Mouse (Mus musculus) kidney, embryonic 16.5 days (tissue): Measurements from ENCODE around the gene Ddx17. TPM values are rescaled to one million over a fixed set of nuclear protein-coding genes. Genes with fewer than 3 reads are reported as not detected.

Source experiments
- ATAC-seq: fragments of 200-750 bp; cut with Nextera tagmentation; 2 replicates; pipeline ENCODE4 v1.8.0; 2017; ENCODE audit warnings: moderate TSS enrichment; ENCODE audit not compliant: low FRiP score, low TSS enrichment
- H3K27ac ChIP-seq: fragments of 300-500 bp; sonication (generic); 2 replicates; pipeline ENCODE4 v1.5.1; 2014; ENCODE audit warnings: low read length
- H3K27me3 ChIP-seq: fragments of 300-500 bp; sonication (generic); 2 replicates; pipeline ENCODE4 v1.6.1; 2014; ENCODE audit warnings: low read length, control low read depth, mixed read lengths; ENCODE audit not compliant: insufficient read depth
- H3K36me3 ChIP-seq: fragments of 300-500 bp; sonication (generic); 2 replicates; pipeline ENCODE4 v1.6.1; 2014; ENCODE audit warnings: low read length, control low read depth, mixed read lengths; ENCODE audit not compliant: insufficient read depth
- H3K4me1 ChIP-seq: fragments of 300-500 bp; sonication (generic); 2 replicates; pipeline ENCODE4 v1.6.1; 2014; ENCODE audit warnings: low read length, control low read depth, mixed read lengths; ENCODE audit not compliant: insufficient read depth
- H3K4me2 ChIP-seq: fragments of 300-500 bp; sonication (generic); replicated peaks from 2 replicates; pipeline ENCODE4 v1.6.1; 2014; ENCODE audit warnings: low read depth, low read length
- H3K4me3 ChIP-seq: fragments of 300-500 bp; sonication (generic); 2 replicates; pipeline ENCODE4 v1.5.1; 2014; ENCODE audit warnings: mild to moderate bottlenecking, low read length
- H3K9ac ChIP-seq: fragments of 300-500 bp; sonication (generic); replicated peaks from 2 replicates; pipeline ENCODE4 v1.6.1; 2014; ENCODE audit warnings: low read length
- H3K9me3 ChIP-seq: fragments of 300-500 bp; sonication (generic); 2 replicates; pipeline ENCODE4 v1.6.1; 2016; ENCODE audit warnings: low read length, control low read depth
- WGBS: fragments of 180-500 bp; shearing (Covaris S2); extraction: QIAGEN DNeasy Blood & Tissue Kit; methylation state at CpG from one replicate; pipeline ENCODE4 v1.1.7; 2014; 5-methylcytosine and 5-hydroxymethylcytosine counted together
- polyA plus RNA-seq: library from polyadenylated mRNA; unstranded; fragments of >200 nt; fragmentation: Nextera tagmentation; extraction: Ambion mirVana; gene quantifications from 2 replicates; pipeline ENCODE4 v1.2.1, GENCODE M21; 2015

The Ddx17 gene
- polyA plus RNA-seq, 1 experiment from 2014 or later, result 48.3 TPM

- WGBS, result 83% methylated on average over 5 of the region's 5 CpGs
- Histone ChIP-seq H3K4me2 (no peak overlapping the region), H3K27me3 (no peaks in the 10 kb centered on the region), H3K27ac (no peak overlapping the region), H3K4me3 (no peak overlapping the region), H3K4me1 (peaks cover 12% of the 10 kb centered on the region; the same call in 1 of the 2 replicates), H3K9ac (no peak overlapping the region), H3K9me3 (no peaks in the 10 kb centered on the region), H3K36me3 (peaks cover 53% of the 10 kb centered on the region)
- no peak for ATAC-seq
Observed at GRCm38 (mm10) chr15:79525564-79525963, 21.0 kb downstream of the Ddx17 start.

- no peak for ATAC-seq
- no peak overlapping the region for H3K4me3 ChIP-seq
- WGBS, result 49% methylated on average over 16 of the region's 16 CpGs
Observed at GRCm38 (mm10) chr15:79519400-79520220, 26.9 kb downstream of the Ddx17 start.

GRCm38 (mm10) chr15:79518571-79518970 lies 28.0 kb downstream of the Ddx17 start:
- Histone ChIP-seq H3K4me2 (0 out of 2 replicates have a peak overlapping the region, but pooled peaks have one; percentile 65), H3K9ac (no peak overlapping the region), H3K36me3 (peaks cover 6% of the 10 kb centered on the region; the same call in 1 of the 2 replicates), H3K4me3 (no peak overlapping the region), H3K27ac (no peak overlapping the region), H3K4me1 (peaks cover 35% of the 10 kb centered on the region), H3K9me3 (no peaks in the 10 kb centered on the region), H3K27me3 (peaks cover 21% of the 10 kb centered on the region; the same call in 1 of the 2 replicates)
- no peak for ATAC-seq
- WGBS, result 73% methylated on average over 3 of the region's 3 CpGs

More at GRCm38 (mm10) chr15:79519400-79520220, 26.9 kb downstream of the Ddx17 start:
- no peak overlapping the region for H3K4me2 ChIP-seq
- peaks cover 11% of the 10 kb centered on the region; the same call in 1 of the 2 replicates for H3K27me3 ChIP-seq
- peaks cover 28% of the 10 kb centered on the region for H3K4me1 ChIP-seq
- H3K9me3 ChIP-seq, result no peaks in the 10 kb centered on the region
- H3K36me3 ChIP-seq, result peaks cover 12% of the 10 kb centered on the region; the same call in 1 of the 2 replicates
- H3K27ac ChIP-seq, result no peak overlapping the region
- H3K9ac ChIP-seq, result no peak overlapping the region

- Histone ChIP-seq H3K9me3 (no peaks in the 10 kb centered on the region), H3K4me3 (peak overlapping the region; percentile 68; the same call in 1 of the 2 replicates), H3K9ac (peak overlapping the region; percentile 70; the same call in 1 of the 2 replicates), H3K27me3 (peaks cover 27% of the 10 kb centered on the region; the same call in 1 of the 2 replicates), H3K4me2 (peak overlapping the region; percentile 65), H3K36me3 (no peaks in the 10 kb centered on the region), H3K27ac (no peak overlapping the region), H3K4me1 (peaks cover 36% of the 10 kb centered on the region)
- 85% methylated on average over 4 of the region's 4 CpGs for WGBS
- no peak for ATAC-seq
Observed at GRCm38 (mm10) chr15:79517710-79518109, 28.8 kb downstream of the Ddx17 start.

GRCm38 (mm10) chr15:79516171-79517096 lies 30.1 kb downstream of the Ddx17 start, which contains the start of gene Kdelr3:
Gene Kdelr3 (plus strand): TSS chr15:79516411.
- no peaks in the 10 kb centered on the region for H3K9me3 ChIP-seq
- peaks cover 34% of the 10 kb centered on the region for H3K27me3 ChIP-seq
- H3K9ac ChIP-seq, result peak within 1 kb of the TSS; percentile 70
- H3K36me3 ChIP-seq, result no peaks in the 10 kb centered on the region
- peaks cover 46% of the 10 kb centered on the region for H3K4me1 ChIP-seq
- WGBS, result 1% methylated on average over 70 of the region's 71 CpGs
- ATAC-seq, result peak; percentile 58
- H3K4me3 ChIP-seq, result peak within 1 kb of the TSS; percentile 68
- peak within 1 kb of the TSS; percentile 65 for H3K4me2 ChIP-seq
- H3K27ac ChIP-seq, result no peak within 1 kb of the TSS

DNA sequence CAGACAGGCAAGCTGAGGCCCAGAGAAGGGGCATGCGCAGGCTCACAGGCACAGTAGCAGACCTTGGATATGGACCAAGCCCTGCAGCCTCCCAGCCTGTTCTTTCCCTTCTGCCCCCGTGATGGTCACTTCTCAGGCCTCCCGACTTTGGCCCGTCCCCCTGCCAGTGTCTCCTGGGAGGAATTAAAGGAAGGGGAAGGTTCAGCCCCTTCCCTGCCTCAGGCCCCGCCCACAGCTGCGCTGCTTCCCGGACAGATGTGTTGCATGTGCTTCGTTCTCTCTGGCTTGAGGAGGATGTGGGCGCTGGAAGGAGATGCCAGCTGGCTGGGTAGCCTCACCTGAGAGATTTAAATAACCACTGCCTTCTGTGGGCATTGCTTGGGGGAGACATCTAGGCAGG lies 32.6 kb downstream of the Ddx17 start:
- ATAC-seq, result no peak
- Histone ChIP-seq H3K4me1 (peaks cover 46% of the 10 kb centered on the region), H3K36me3 (no peaks in the 10 kb centered on the region), H3K4me3 (no peak overlapping the region), H3K27me3 (peaks cover 55% of the 10 kb centered on the region), H3K9ac (no peak overlapping the region), H3K9me3 (no peaks in the 10 kb centered on the region), H3K4me2 (0 out of 2 replicates have a peak overlapping the region, but pooled peaks have one; percentile 1), H3K27ac (no peak overlapping the region)
- WGBS, result 9% methylated on average over 9 of the region's 9 CpGs

- Histone ChIP-seq H3K4me1 (peaks cover 28% of the 10 kb centered on the region), H3K4me3 (peak overlapping the region; percentile 47), H3K36me3 (no peaks in the 10 kb centered on the region), H3K9ac (peak overlapping the region; percentile 51; the same call in 1 of the 2 replicates), H3K4me2 (peak overlapping the region; percentile 82), H3K27me3 (peaks cover 73% of the 10 kb centered on the region), H3K27ac (no peak overlapping the region), H3K9me3 (no peaks in the 10 kb centered on the region)
- peak; percentile 75 for ATAC-seq
- 2% methylated on average over 61 of the region's 61 CpGs for WGBS
Observed at GRCm38 (mm10) chr15:79511553-79512320, 34.8 kb downstream of the Ddx17 start.

- peaks cover 77% of the 10 kb centered on the region for H3K27me3 ChIP-seq
- no peak overlapping the region for H3K4me2 ChIP-seq
- no peaks in the 10 kb centered on the region for H3K36me3 ChIP-seq
- H3K4me3 ChIP-seq, result no peak overlapping the region
- H3K9ac ChIP-seq, result no peak overlapping the region
- no peaks in the 10 kb centered on the region for H3K9me3 ChIP-seq
- peaks cover 29% of the 10 kb centered on the region for H3K4me1 ChIP-seq
- 81% methylated on average over 7 of the region's 7 CpGs for WGBS
- H3K27ac ChIP-seq, result no peak overlapping the region
- ATAC-seq, result no peak
Observed at GRCm38 (mm10) chr15:79510425-79510824, 36.1 kb downstream of the Ddx17 start.

DNA sequence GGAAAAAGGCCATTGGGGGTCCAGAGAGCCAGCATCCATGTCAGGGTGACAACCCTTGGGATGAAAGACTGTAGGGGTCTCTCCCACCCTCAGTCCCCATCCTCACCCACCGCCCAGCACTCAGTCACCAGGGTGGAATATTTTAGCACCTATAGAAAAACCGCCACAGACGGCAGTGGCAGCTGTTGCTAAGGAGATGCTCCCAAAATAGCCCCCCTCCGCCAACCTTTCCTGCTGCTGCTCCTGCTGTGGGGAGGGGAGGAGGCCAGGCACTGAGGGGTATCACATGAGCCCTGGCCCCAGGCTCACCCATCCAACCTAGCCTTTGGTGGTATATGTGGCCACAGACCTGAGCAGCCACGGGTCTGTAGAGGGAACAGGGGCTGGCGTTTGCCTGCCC lies 36.5 kb downstream of the Ddx17 start:
- no peak overlapping the region for H3K27ac ChIP-seq
- H3K9ac ChIP-seq, result no peak overlapping the region
- H3K4me3 ChIP-seq, result no peak overlapping the region
- H3K4me1 ChIP-seq, result peaks cover 30% of the 10 kb centered on the region
- whole genome bisulfite sequencing, result 40% methylated on average over 6 of the region's 6 CpGs
- H3K9me3 ChIP-seq, result no peaks in the 10 kb centered on the region
- no peak for ATAC-seq
- no peak overlapping the region for H3K4me2 ChIP-seq
- peaks cover 74% of the 10 kb centered on the region for H3K27me3 ChIP-seq
- H3K36me3 ChIP-seq, result no peaks in the 10 kb centered on the region
